Mouse (Mus musculus) limb, embryonic 14.5 days (tissue): ENCODE data around the gene Prmt7. TPM values are rescaled to one million over a fixed set of nuclear protein-coding genes. Genes with fewer than 3 reads are reported as not detected.

Source experiments
- ATAC-seq: fragments of 200-750 bp; cut with Nextera tagmentation; 2 replicates; pipeline ENCODE4 v1.8.0; 2017; ENCODE audit warnings: low read depth, moderate number of reproducible peaks, moderate TSS enrichment; ENCODE audit not compliant: low FRiP score
- DNase-seq: peaks from one replicate; pipeline ENCODE4 v3.0.0-alpha.2; 2015; ENCODE audit warnings: low spot score
- H3K27ac ChIP-seq: fragments of 300-500 bp; sonication (generic); replicated peaks from 2 replicates; pipeline ENCODE4 v1.5.1; 2014; ENCODE audit warnings: low read depth, mild to moderate bottlenecking, low read length, moderate library complexity, mixed read lengths
- H3K27me3 ChIP-seq: fragments of 300-500 bp; sonication (generic); 2 replicates; pipeline ENCODE4 v1.6.1; 2014; ENCODE audit warnings: low read length, mixed read lengths; ENCODE audit not compliant: control insufficient read depth, insufficient read depth
- H3K36me3 ChIP-seq: fragments of 300-500 bp; sonication (generic); 2 replicates; pipeline ENCODE4 v1.6.1; 2014; ENCODE audit warnings: mild to moderate bottlenecking, low read length, moderate library complexity, mixed read lengths; ENCODE audit not compliant: control insufficient read depth, insufficient read depth
- H3K4me1 ChIP-seq: fragments of 300-500 bp; sonication (generic); 2 replicates; pipeline ENCODE4 v1.6.1; 2014; ENCODE audit warnings: antibody characterized with exemption, low read length, mixed read lengths; ENCODE audit not compliant: control insufficient read depth, insufficient read depth
- H3K4me2 ChIP-seq: fragments of 300-500 bp; sonication (generic); replicated peaks from 2 replicates; pipeline ENCODE4 v1.6.1; 2014; ENCODE audit warnings: low read depth, mild to moderate bottlenecking, low read length, moderate library complexity; ENCODE audit not compliant: severe bottlenecking
- H3K4me3 ChIP-seq: fragments of 300-500 bp; sonication (generic); replicated peaks from 2 replicates; pipeline ENCODE4 v1.5.1; 2014; ENCODE audit warnings: low read length
- H3K9ac ChIP-seq: fragments of 300-500 bp; sonication (generic); 2 replicates; pipeline ENCODE4 v1.6.1; 2014; ENCODE audit warnings: mild to moderate bottlenecking, low read depth, low read length, moderate library complexity; ENCODE audit not compliant: severe bottlenecking
- H3K9me3 ChIP-seq: fragments of 300-500 bp; sonication (generic); 2 replicates; pipeline ENCODE4 v1.6.1; 2016; ENCODE audit warnings: low read length; ENCODE audit not compliant: control insufficient read depth
- POLR2A ChIP-seq: fragments of 200-500 bp; IDR thresholded peaks from 2 replicates; pipeline ENCODE4 v1.8.0; 2012; ENCODE audit warnings: inconsistent platforms, mild to moderate bottlenecking, moderate library complexity, borderline replicate concordance; ENCODE audit not compliant: insufficient read depth, insufficient read length; ENCODE audit errors: extremely low read depth
- WGBS: fragments of 180-500 bp; shearing (Covaris S2); extraction: QIAGEN DNeasy Blood & Tissue Kit; methylation state at CpG from one replicate; pipeline ENCODE4 v1.1.7; 2014; 5-methylcytosine and 5-hydroxymethylcytosine counted together
- polyA plus RNA-seq, 2 experiments: library from polyadenylated mRNA; depleted of rRNA in 1 of 2; stranded (reverse) in 1 of 2; unstranded in 1 of 2; fragments of >200 nt; fragmentation: Nextera tagmentation in 1 of 2; extraction: Ambion mirVana in 1 of 2; gene quantifications; 2 replicates each; pipeline versions ENCODE4 v1.2.1 to v1.2.3; 2012 to 2014

Prmt7 gene
- polyA plus RNA-seq, 2 experiments = 35.5 to 46.6 TPM

- H3K27me3 ChIP-seq = no peaks in the 10 kb centered on the region
These were observed 58.1 kb downstream of the Prmt7 start for GRCm38 (mm10) chr8:106268710-106269346.

GRCm38 (mm10) chr8:106270804-106271203, 60.1 kb downstream of the Prmt7 start:
- ATAC-seq = peak; percentile 37; the same call in 1 of the 2 replicates
- DNase-seq = peak; percentile 49
- WGBS = 8% methylated on average over 5 of the region's 5 CpGs
- Histone ChIP-seq H3K27me3 (no peaks in the 10 kb centered on the region), H3K9ac (peak overlapping the region; percentile 31; the same call in 1 of the 2 replicates), H3K4me2 (no peak overlapping the region), H3K9me3 (no peaks in the 10 kb centered on the region), H3K4me1 (peaks cover 10% of the 10 kb centered on the region; the same call in 1 of the 2 replicates), H3K4me3 (no peak overlapping the region), H3K36me3 (no peaks in the 10 kb centered on the region), H3K27ac (no peak overlapping the region)
- no peak for TF ChIP-seq POLR2A

More at GRCm38 (mm10) chr8:106268710-106269346, 58.1 kb downstream of the Prmt7 start:
- H3K9me3 ChIP-seq = no peaks in the 10 kb centered on the region
- H3K9ac ChIP-seq = no peak overlapping the region
- no peaks in the 10 kb centered on the region for H3K36me3 ChIP-seq
- H3K4me2 ChIP-seq = no peak overlapping the region
- 62% methylated on average over 5 of the region's 5 CpGs for WGBS
- H3K27ac ChIP-seq = no peak overlapping the region
- no peak overlapping the region for H3K4me3 ChIP-seq
- no peak for ATAC-seq
- no peak for DNase-seq
- no peak for TF ChIP-seq POLR2A
- peaks cover 10% of the 10 kb centered on the region; the same call in 1 of the 2 replicates for H3K4me1 ChIP-seq

DNA sequence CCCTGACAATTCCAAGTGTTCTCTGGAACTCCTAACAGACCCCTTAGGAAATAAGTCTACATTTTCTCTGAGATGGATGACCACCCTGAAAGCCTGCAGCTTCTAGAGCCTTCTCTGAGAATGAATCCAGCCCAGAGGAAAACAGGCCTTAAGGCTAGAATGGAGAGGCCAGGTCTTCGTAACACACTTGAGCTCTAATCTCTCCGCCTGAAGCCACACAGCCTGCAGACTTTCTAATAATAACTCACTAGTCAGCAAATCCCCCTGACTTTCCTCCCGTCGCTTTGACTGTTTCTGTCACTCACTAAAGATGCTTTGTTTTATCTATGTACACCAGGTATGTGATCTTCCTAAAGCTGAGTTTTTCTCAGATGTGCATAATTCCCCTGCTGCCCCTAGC, 60.6 kb downstream of the Prmt7 start:
- no peak for DNase-seq

GRCm38 (mm10) chr8:106273468-106273867, 62.7 kb downstream of the Prmt7 start:
- Histone ChIP-seq H3K27ac (no peak overlapping the region), H3K27me3 (no peaks in the 10 kb centered on the region), H3K9me3 (no peaks in the 10 kb centered on the region), H3K9ac (no peak overlapping the region), H3K36me3 (no peaks in the 10 kb centered on the region), H3K4me2 (no peak overlapping the region), H3K4me3 (no peak overlapping the region), H3K4me1 (peaks cover 10% of the 10 kb centered on the region; the same call in 1 of the 2 replicates)
- WGBS = 83% methylated on average over 3 of the region's 3 CpGs
- TF ChIP-seq POLR2A = no peak
- DNase-seq (no peak), ATAC-seq (no peak)

More for the DNA sequence above, 60.6 kb downstream of the Prmt7 start:
- Histone ChIP-seq H3K36me3 (no peaks in the 10 kb centered on the region), H3K27ac (no peak overlapping the region), H3K4me3 (no peak overlapping the region), H3K9ac (no peak overlapping the region), H3K4me1 (peaks cover 10% of the 10 kb centered on the region; the same call in 1 of the 2 replicates), H3K27me3 (no peaks in the 10 kb centered on the region), H3K4me2 (no peak overlapping the region), H3K9me3 (no peaks in the 10 kb centered on the region)
- 41% methylated on average over 4 of the region's 4 CpGs for WGBS
- no peak for TF ChIP-seq POLR2A
- ATAC-seq = no peak

- no peaks in the 10 kb centered on the region for H3K4me1 ChIP-seq
- no peak overlapping the region for H3K27ac ChIP-seq
- WGBS = 85% methylated on average over 5 of the region's 5 CpGs
- H3K9me3 ChIP-seq = no peaks in the 10 kb centered on the region
- ATAC-seq (no peak), DNase-seq (no peak)
- H3K4me3 ChIP-seq = no peak overlapping the region
- TF ChIP-seq POLR2A = no peak
- H3K4me2 ChIP-seq = no peak overlapping the region
- no peaks in the 10 kb centered on the region for H3K36me3 ChIP-seq
- no peak overlapping the region for H3K9ac ChIP-seq
- no peaks in the 10 kb centered on the region for H3K27me3 ChIP-seq
These were observed 66.1 kb downstream of the Prmt7 start for GRCm38 (mm10) chr8:106276709-106277317.
